In genomic region chr10:22854330-22854729, GRCm38 (mm10) we compare ENCODE assay signal across 15 mouse cellular contexts. TPM values are rescaled to one million over a fixed set of nuclear protein-coding genes. Genes with fewer than 3 reads are reported as not detected.
"Had no signal": no experiment of that assay in that cellular context is flagged by ENCODE, and none has a peak within 500 bp of the region (broad histone marks: within the 10 kb centered on the region; RNA-seq: fewer than 3 reads in every experiment).

No protein-coding gene starts in this region.

- DNase-seq: kidney, adult 11 months; kidney, adult 9 months; kidney, postnatal 4 days; midbrain, embryonic 14.5 days; thymus, postnatal 36 days had no signal

- H3K4me3 ChIP-seq: layer of hippocampus, adult 2 months; limb, embryonic 12.5 days; lung, embryonic 15.5 days; neural tube, embryonic 12.5 days had no signal

- H3K4me1 ChIP-seq: neural tube, embryonic 12.5 days had no signal

- H3K27ac ChIP-seq: hindbrain, postnatal 0 days; layer of hippocampus, adult 2 months; limb, embryonic 12.5 days; lung, embryonic 15.5 days; neural tube, embryonic 12.5 days had no signal

- H3K36me3 ChIP-seq: limb, embryonic 12.5 days; lung, embryonic 15.5 days; neural tube, embryonic 12.5 days had no signal

- H3K9me3 ChIP-seq: limb, embryonic 12.5 days; lung, embryonic 15.5 days; neural tube, embryonic 12.5 days had no signal

- H3K4me2 ChIP-seq: limb, embryonic 12.5 days; lung, embryonic 15.5 days; neural tube, embryonic 12.5 days had no signal

- H3K9ac ChIP-seq: limb, embryonic 12.5 days; lung, embryonic 15.5 days; neural tube, embryonic 12.5 days had no signal

- H3K27me3 ChIP-seq: lung, embryonic 15.5 days; neural tube, embryonic 12.5 days had no signal

- ATAC-seq: hindbrain, postnatal 0 days had no signal

RNA-seq across cellular contexts. Expression of gene Tcf21, which starts 34.4 kb away (rescaled TPM):
- total RNA-seq: layer of hippocampus, adult 2 months; layer of hippocampus, postnatal 10 days; left cerebral cortex, postnatal 36 days; megakaryocyte progenitor cell, adult 5-6 weeks; monocyte, adult 5-6 weeks; neutrophil, adult 5-6 weeks had no signal
- polyA plus RNA-seq: midbrain, embryonic 14.5 days had no signal
